Mouse (Mus musculus) ovary, adult 2 months (tissue): Measurements from ENCODE around the gene Gm19935. TPM values are rescaled to one million over a fixed set of nuclear protein-coding genes. Genes with fewer than 3 reads are reported as not detected.

Experiments used
- polyA plus RNA-seq: library from polyadenylated mRNA; depleted of rRNA; stranded (reverse); fragments of >200 nt; gene quantifications from 2 replicates; pipeline ENCODE4 v1.2.3, GENCODE M21; 2012; rRNA removed

Gene Gm19935
- 3.3 and 4.3 TPM in 2 replicates for polyA plus RNA-seq

GRCm38 (mm10) chr8:90817293-90817692 lies at the start of gene Gm19935:
Gene Gm19935 (minus strand): TSS chr8:90817393.

GRCm38 (mm10) chr8:90828181-90828986 lies 11.2 kb upstream of the Gm19935 start, which contains the start of gene Chd9:
Gene Chd9 (plus strand): TSS chr8:90828352.

Other genes with a start within 250 kb of the Gm19935 start
- 228 and 258 TPM in 2 replicates for gene Chd9, start 11.0 kb upstream of the Gm19935 start, polyA plus RNA-seq